Mouse (Mus musculus): ENCODE data around the gene Disc1.

The Disc1 gene

GRCm38 (mm10) chr8:125306665-125307064, 252.7 kb downstream of the Disc1 start:
- no peak for DNase-seq (ENCODE audit: low spot score in 2 of 2)

- no peak for DNase-seq (ENCODE audit: low spot score in 2 of 2)
Measured at GRCm38 (mm10) chr8:125309985-125310384, 256.0 kb downstream of the Disc1 start.

Data from cerebellum, postnatal 4 days (tissue).